Mouse (Mus musculus): ENCODE measurements around the gene Erc2. TPM values are rescaled to one million over a fixed set of nuclear protein-coding genes. Genes with fewer than 3 reads are reported as not detected.

Erc2 gene
- total RNA-seq, 1 experiment from 2014 or later = not detected

DNA sequence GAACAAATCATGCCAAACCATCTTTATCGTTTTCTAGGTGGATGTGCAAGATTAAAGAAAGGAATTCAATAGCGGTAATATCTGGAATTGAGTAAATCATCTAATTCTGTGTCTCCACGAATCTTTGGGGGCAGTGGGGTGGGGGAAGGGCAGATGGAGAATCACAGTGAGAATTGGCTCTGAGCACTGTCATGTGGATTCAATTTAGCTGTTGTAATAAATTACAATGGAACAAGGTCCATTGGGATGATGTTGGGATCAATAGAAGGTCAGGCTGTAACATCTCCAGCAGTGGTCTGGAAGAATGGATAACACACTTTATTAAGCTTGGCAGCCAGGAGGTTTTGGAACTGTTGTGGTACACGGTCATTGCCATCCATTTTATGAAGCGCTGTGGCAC, 363.0 kb downstream of the Erc2 start:
- no peak for ATAC-seq (replicated peaks; ENCODE audit: insufficient number of reproducible peaks, low FRiP score, low TSS enrichment, poor library complexity, severe bottlenecking)

DNA sequence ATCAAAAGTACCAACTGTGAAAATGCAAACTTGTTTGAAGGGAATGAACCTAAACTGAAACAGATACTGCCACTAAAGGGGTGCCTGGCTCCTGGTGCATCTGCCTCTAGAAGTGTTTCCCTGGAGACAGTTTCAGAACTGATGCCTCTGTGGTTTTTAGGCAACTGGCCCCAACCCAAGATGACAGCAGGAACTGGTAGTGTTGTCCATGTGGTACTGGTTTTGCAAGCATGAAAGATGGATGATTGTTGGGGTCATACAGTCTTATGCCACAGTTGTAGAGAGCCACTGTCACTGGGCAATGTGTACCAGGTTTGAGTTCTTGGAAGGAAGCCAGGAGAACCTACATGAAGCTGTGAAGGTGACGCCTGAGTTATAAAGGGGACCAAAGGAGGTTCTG, 365.2 kb downstream of the Erc2 start:
- ATAC-seq (replicated peaks; ENCODE audit: insufficient number of reproducible peaks, low FRiP score, low TSS enrichment, poor library complexity, severe bottlenecking) = no peak

DNA sequence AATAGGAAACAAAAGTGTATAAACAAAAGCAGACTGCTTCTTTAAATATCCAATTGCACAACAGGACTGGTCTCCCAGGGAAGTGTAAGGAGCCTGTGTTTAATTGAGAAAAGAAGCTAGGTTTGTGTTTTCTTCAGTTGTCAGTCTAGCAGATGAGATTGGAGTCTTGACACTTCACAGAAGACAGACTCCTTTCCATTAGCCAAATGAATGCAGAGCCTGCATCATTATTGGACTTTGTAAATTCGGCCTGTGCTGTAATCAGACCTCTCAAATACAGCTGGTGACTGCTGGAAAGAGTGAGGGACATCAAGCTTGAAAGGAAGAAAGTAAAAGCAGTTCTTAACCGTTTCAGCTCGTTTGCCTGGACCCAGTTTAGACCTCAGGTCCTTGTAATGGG, 376.3 kb downstream of the Erc2 start:
- ATAC-seq (replicated peaks; ENCODE audit: insufficient number of reproducible peaks, low FRiP score, low TSS enrichment, poor library complexity, severe bottlenecking) = no peak

DNA sequence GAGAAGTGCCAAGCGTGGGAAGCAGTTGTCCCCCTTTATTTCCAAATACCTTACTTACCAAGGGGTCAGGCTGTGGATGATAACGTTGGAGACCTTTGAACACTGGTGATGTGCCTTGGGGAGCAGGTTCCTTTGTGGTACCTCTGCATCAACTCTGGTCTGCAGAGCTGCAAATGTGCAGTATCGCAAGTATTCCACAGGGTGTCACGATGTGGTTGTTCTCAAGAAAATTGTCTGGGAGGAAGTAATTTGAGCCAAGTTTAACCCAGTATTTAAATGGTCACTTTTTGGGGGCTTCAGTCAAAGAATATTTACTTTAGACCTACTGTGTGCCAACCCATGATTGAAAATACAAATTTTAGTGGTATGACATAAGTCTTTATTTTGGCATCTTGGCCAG, 381.8 kb downstream of the Erc2 start:
- ATAC-seq (replicated peaks; ENCODE audit: insufficient number of reproducible peaks, low FRiP score, low TSS enrichment, poor library complexity, severe bottlenecking) = no peak

GRCm38 (mm10) chr14:28010536-28011280, 388.5 kb downstream of the Erc2 start:
- ATAC-seq (replicated peaks; ENCODE audit: insufficient number of reproducible peaks, low FRiP score, low TSS enrichment, poor library complexity, severe bottlenecking) = no peak

GRCm38 (mm10) chr14:28023199-28023598, 401.0 kb downstream of the Erc2 start:
- ATAC-seq (replicated peaks; ENCODE audit: insufficient number of reproducible peaks, low FRiP score, low TSS enrichment, poor library complexity, severe bottlenecking) = no peak

- ATAC-seq (replicated peaks; ENCODE audit: insufficient number of reproducible peaks, low FRiP score, low TSS enrichment, poor library complexity, severe bottlenecking) = no peak
Observed at GRCm38 (mm10) chr14:28030870-28031269, 408.6 kb downstream of the Erc2 start.

DNA sequence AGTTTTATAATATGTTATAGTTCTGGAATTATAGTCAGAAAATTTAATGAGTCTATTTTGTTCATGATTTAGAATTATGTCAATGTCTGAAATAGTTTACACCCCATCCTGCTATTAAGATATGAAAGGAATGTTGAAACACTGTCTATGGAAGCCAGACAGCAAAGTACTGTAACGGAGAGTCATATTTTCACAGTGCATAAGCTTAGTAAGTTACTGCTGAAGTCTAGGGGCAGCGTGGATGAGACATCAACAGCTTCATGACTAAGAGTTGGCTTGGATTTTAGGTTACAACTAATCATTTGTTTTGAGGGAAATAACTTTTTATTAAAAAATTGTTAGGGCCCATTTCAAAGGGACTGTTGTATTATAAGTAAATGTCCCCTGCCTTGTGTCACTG, 412.8 kb downstream of the Erc2 start:
- no peak for ATAC-seq (replicated peaks; ENCODE audit: insufficient number of reproducible peaks, low FRiP score, low TSS enrichment, poor library complexity, severe bottlenecking)

GRCm38 (mm10) chr14:28043095-28043494, 420.9 kb downstream of the Erc2 start:
- no peak for ATAC-seq (replicated peaks; ENCODE audit: insufficient number of reproducible peaks, low FRiP score, low TSS enrichment, poor library complexity, severe bottlenecking)

GRCm38 (mm10) chr14:28051646-28052045, 429.4 kb downstream of the Erc2 start:
- ATAC-seq (replicated peaks; ENCODE audit: insufficient number of reproducible peaks, low FRiP score, low TSS enrichment, poor library complexity, severe bottlenecking) = no peak

- ATAC-seq (replicated peaks; ENCODE audit: insufficient number of reproducible peaks, low FRiP score, low TSS enrichment, poor library complexity, severe bottlenecking) = no peak
Observed at GRCm38 (mm10) chr14:28057159-28057884, 435.1 kb downstream of the Erc2 start.

DNA sequence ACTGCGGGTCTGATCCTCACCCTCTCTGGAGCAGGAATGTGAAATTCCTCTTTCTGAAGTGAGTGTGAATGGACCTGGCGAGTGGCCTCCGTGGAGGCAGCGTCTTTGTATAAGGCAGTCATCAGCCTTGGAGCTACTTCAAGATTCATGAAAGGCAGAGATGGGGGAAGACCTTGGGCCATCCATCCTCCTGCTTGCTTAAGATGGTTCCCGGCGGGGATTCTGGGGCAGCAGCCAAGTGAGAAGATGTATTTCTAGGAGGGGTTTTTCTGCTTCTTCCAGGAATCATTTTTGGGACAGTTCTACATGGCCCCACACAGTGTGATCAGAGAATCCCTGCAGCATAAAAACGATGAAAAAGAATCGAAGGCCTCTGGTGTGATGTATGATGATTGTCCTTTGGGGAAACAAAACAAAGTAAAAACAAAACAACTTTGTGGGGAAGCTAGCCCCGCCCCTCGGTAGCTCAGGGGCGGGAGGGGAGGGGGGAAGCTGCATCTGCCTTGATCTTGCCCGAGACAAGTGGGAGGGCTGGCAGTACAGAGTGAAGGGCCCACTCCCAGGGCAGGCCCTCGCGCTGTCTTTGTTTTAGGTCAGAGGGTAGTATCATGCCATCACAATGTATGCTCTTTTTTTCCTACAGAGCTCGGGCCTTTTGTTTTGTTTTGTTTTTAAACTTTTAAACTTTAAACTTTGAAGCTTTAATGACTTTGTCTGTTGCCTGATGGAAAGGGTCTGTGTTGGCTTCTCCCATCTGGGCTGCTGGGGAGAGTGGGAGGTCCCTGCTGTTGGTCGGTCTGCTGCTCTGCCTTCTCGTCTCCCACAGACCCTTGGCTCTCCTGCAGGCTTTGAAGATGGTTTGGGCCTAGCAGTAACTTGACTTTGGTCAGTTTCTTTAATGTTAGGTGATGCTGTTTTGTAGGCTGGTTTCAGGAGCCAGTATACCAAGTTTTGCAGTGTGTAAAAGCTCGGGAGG, 435.9 kb downstream of the Erc2 start:
- no peak for ATAC-seq (replicated peaks; ENCODE audit: insufficient number of reproducible peaks, low FRiP score, low TSS enrichment, poor library complexity, severe bottlenecking)

DNA sequence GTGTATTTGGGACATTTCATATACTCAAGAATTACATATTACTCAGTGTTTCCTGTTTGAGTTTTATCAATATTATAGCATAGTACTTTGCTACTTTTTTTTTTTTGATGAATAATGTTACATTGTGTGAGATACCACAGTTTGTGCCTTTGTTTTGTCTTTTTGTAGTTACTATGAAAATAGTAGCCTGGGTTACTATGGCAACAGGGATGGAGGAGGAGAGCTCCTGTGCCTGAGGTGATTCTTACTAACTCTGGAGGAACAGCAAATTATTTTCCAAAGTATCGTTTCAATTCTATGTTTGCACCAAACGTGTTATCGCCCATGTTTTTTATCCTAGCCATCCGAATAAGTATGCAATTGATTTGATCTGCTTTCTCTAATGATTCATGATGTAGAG, 438.7 kb downstream of the Erc2 start:
- no peak for ATAC-seq (replicated peaks; ENCODE audit: insufficient number of reproducible peaks, low FRiP score, low TSS enrichment, poor library complexity, severe bottlenecking)

DNA sequence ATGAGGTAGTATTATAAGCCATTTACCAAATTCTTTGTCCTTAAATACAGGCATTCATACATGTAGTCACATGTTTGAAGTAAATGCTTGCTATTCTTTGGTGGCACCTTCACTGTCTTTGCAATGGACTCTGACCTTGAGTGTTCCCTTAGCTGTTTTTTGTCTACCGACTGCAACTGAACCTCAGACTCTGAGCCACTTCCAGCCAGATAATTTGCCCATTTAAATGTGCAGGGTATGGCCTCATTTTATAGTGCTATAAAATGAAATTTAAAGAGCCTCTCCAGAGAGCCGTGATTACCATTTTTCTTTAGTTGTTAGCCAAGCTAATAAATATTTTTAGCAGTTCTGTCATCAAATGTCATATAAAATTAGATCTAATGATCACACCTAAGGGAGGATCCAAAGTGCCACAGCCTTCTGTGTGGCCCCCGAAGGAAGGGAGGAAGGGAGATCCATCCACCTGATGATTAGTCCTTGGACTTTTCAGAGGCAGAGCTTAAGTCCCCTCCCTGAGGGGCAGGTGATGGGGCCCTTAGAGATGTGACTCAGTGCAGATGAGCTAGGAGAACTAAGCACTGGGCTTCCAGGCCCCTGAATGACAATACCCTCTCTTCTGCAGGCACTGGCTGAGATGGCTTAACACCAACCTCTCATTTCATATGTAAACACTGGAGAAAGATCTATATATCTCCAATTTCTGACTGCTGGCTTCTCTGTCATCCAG, 439.6 kb downstream of the Erc2 start:
- no peak for ATAC-seq (replicated peaks; ENCODE audit: insufficient number of reproducible peaks, low FRiP score, low TSS enrichment, poor library complexity, severe bottlenecking)

DNA sequence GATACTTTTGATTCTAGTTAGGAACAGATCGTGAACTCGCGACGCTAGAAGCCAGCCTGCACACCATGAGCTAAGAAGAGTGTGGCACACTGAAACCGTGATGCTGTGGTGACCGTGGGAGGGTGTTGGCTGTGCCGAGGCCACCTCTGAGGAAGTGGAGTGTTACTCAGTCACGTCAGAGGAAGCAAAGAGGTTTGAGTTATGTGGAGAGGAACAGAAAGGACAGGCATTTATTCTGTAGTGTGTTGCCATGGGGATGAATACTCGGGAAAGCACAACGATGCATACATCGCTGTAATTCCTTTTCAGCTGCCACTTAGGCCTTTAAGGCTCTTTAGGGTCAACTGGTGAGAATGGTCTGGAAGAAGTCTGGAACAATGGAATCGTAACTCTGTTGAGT, 445.8 kb downstream of the Erc2 start:
- no peak for ATAC-seq (replicated peaks; ENCODE audit: insufficient number of reproducible peaks, low FRiP score, low TSS enrichment, poor library complexity, severe bottlenecking)

- ATAC-seq (replicated peaks; ENCODE audit: insufficient number of reproducible peaks, low FRiP score, low TSS enrichment, poor library complexity, severe bottlenecking) = no peak
Observed at GRCm38 (mm10) chr14:28069826-28070225, 447.6 kb downstream of the Erc2 start.

DNA sequence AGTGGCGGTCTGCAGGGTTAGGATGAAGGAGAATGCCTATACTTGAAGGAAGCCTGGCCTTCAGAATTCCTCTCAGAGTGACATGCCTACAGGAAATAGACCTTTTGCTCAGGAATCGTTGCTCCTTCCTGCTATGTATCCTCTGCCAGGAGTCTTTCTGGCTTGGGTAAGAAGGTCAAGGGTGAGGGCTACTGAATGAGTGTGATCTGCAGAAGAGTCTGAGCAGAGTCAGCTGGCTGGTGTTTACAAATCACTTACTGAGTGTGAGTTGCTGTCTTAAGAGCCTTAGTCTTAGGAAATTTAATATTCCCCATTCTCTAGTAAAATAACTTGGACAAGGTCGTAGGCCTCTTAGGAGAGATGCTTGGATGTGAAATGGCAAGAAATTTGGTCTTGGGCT, 450.3 kb downstream of the Erc2 start:
- ATAC-seq (replicated peaks; ENCODE audit: insufficient number of reproducible peaks, low FRiP score, low TSS enrichment, poor library complexity, severe bottlenecking) = no peak

GRCm38 (mm10) chr14:28089636-28090443, 467.6 kb downstream of the Erc2 start:
- ATAC-seq (replicated peaks; ENCODE audit: insufficient number of reproducible peaks, low FRiP score, low TSS enrichment, poor library complexity, severe bottlenecking) = no peak
